Mouse (Mus musculus): ENCODE data around the gene Spg7. TPM values are rescaled to one million over a fixed set of nuclear protein-coding genes. Genes with fewer than 3 reads are reported as not detected.
A peak's percentile ranks its signal among the peaks of the same experiment; 100 is the strongest.

The Spg7 gene
- total and polyA plus RNA-seq, 3 experiments: 20.8 to 35.2 (median 26.1) TPM

- H3K27me3 ChIP-seq (replicated peaks): peaks cover 33% of the 10 kb centered on the region
- no peak overlapping the region for H3K27ac ChIP-seq (ENCODE audit: insufficient read depth, low read depth)
- in situ Hi-C loops (cut with MboI; ENCODE audit: low pct_ligation_motif_present, low pct_unique_long_range_greater_than_20kb, low sequenced_read_pairs): no loop called here
- H3K79me2 ChIP-seq (replicated peaks; ENCODE audit: control insufficient read depth, extremely low read depth, insufficient read depth, poor library complexity, severe bottlenecking): no peaks in the 10 kb centered on the region
- H3K4me2 ChIP-seq (ENCODE audit: insufficient read depth, low read depth, poor library complexity, severe bottlenecking): no peak overlapping the region
- H3K36me3 ChIP-seq (replicated peaks in 1 of 2; ENCODE audit: control insufficient read depth in 1 of 2, insufficient read depth in 1 of 2, low read length in 1 of 2): no peaks in the 10 kb centered on the region
- no peak overlapping the region for H3K4me3 ChIP-seq (replicated peaks in 1 of 3; ENCODE audit: low read depth in 2 of 3, low read length in 2 of 3, poor library complexity in 1 of 3)
- peaks cover 3% of the 10 kb centered on the region for H3K9me3 ChIP-seq (replicated peaks; ENCODE audit: low read length)
- no peak for DNase-seq (ENCODE audit: extremely low read depth)
- dilution Hi-C loops (cut with MboI; ENCODE audit: extremely low pct_ligation_motif_present, extremely low pct_unique_long_range_greater_than_20kb, low sequenced_read_pairs): no loop called here
- H3K4me1 ChIP-seq (ENCODE audit: control insufficient read depth in 1 of 2, insufficient read depth in 2 of 2): no peaks in the 10 kb centered on the region
- no peak for TF ChIP-seq ZC3H11A (IDR thresholded peaks at IDR 0.05; ENCODE audit: low read depth, low read length)
- TF ChIP-seq MAFK (IDR thresholded peaks at IDR 0.05; ENCODE audit: insufficient replicate concordance, low read length): no peak
- no peak for TF ChIP-seq MEF2A (IDR thresholded peaks at IDR 0.05; ENCODE audit: borderline replicate concordance, low read depth, low read length)
- TF ChIP-seq MAZ (IDR thresholded peaks at IDR 0.05; ENCODE audit: low read depth, low read length): no peak
- TF ChIP-seq ETS1 (conservative IDR thresholded peaks at IDR 0.05; ENCODE audit: low read depth, low read length): no peak
- TF ChIP-seq MAX (IDR thresholded peaks at IDR 0.05; ENCODE audit: low read length): no peak
- no peak for TF ChIP-seq CHD2 (IDR thresholded peaks at IDR 0.05; ENCODE audit: low read length)
- TF ChIP-seq IRF4 (IDR thresholded peaks at IDR 0.05; ENCODE audit: low read depth, low read length): no peak
- no peak overlapping the region for H3K9ac ChIP-seq (ENCODE audit: insufficient read depth, low read depth)
Observed at GRCm38 (mm10) chr8:123138741-123139140, 76.0 kb downstream of the Spg7 start.

DNA sequence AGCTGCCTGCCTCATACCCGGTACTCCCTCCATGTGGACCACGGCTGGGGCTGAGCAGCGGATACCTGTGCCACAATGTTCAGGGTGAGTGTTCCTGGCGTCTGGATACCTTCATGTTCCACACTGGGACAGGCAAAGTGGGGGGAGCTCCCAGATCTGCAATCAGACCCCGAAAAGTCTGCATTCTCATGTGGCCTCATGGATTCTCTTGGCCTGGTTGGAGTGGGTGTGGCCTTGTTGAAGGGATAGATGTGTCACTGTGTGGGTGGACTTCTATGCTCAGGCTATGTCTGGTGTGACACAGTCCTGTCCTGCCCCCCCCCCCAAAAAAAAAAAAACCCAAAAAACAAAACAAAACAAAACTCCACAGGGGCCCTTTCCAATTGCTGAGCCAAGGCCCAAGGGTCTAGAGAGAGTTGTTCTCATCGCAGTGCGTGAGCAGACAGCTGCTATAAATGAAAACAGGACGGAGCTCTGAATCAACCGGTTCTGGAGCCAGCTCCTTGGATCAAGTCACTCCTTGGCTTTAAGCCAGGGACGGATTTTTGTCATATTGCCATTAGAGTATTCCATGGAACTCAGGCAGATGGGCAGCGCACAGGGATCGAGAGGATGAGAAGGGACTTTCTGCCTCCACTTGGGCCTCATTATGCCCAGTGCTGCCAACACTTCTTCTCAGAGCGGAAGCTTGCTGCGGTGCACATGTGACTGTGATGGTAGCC lies 79.2 kb downstream of the Spg7 start:
- no peak overlapping the region for H3K9ac ChIP-seq (ENCODE audit: insufficient read depth, low read depth)
- in situ Hi-C loops (cut with MboI; ENCODE audit: low pct_ligation_motif_present, low pct_unique_long_range_greater_than_20kb, low sequenced_read_pairs) (no loop called here), dilution Hi-C loops (cut with MboI; ENCODE audit: extremely low pct_ligation_motif_present, extremely low pct_unique_long_range_greater_than_20kb, low sequenced_read_pairs) (no loop called here)
- no peak overlapping the region for H3K4me2 ChIP-seq (ENCODE audit: insufficient read depth, low read depth, poor library complexity, severe bottlenecking)
- peaks cover 17% of the 10 kb centered on the region for H3K27me3 ChIP-seq (replicated peaks)
- TF ChIP-seq ETS1 (conservative IDR thresholded peaks at IDR 0.05; ENCODE audit: low read depth, low read length) (no peak), EP300 (IDR thresholded peaks at IDR 0.05; ENCODE audit: low read length) (no peak), UBTF (IDR thresholded peaks at IDR 0.05; ENCODE audit: low read depth, low read length) (no peak)
- H3K36me3 ChIP-seq (replicated peaks in 1 of 2; ENCODE audit: control insufficient read depth in 1 of 2, insufficient read depth in 1 of 2, low read length in 1 of 2): no peaks in the 10 kb centered on the region
- no peak overlapping the region for H3K27ac ChIP-seq (ENCODE audit: insufficient read depth, low read depth)
- no peak for DNase-seq (ENCODE audit: extremely low read depth)
- H3K4me1 ChIP-seq (ENCODE audit: control insufficient read depth in 1 of 2, insufficient read depth in 2 of 2): no peaks in the 10 kb centered on the region
- H3K4me3 ChIP-seq (replicated peaks in 1 of 3; ENCODE audit: low read depth in 2 of 3, low read length in 2 of 3, poor library complexity in 1 of 3): no peak overlapping the region
- peaks cover 2% of the 10 kb centered on the region for H3K9me3 ChIP-seq (replicated peaks; ENCODE audit: low read length)
- no peaks in the 10 kb centered on the region for H3K79me2 ChIP-seq (replicated peaks; ENCODE audit: control insufficient read depth, extremely low read depth, insufficient read depth, poor library complexity, severe bottlenecking)

DNA sequence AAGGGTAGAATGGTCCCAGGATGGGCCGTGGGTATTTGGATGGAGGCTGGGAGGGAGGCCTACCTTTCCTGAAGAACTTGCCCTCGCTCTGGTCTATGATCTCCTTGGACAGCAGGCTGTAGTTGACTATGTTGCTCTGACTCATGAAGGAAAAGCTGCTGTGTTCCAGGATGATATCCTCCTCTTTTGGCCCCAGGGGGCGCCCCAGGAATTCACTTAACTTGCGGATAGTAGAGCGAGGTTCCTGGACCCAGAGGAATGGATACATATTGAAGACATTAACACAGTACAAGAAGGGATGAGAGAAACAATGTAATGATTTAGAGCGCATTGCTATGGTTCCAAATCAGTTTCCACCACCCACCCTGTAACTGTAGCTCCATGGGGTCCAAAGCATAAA lies 82.5 kb downstream of the Spg7 start:
- H3K27me3 ChIP-seq (replicated peaks): peaks cover 34% of the 10 kb centered on the region
- dilution Hi-C loops (cut with MboI; ENCODE audit: extremely low pct_ligation_motif_present, extremely low pct_unique_long_range_greater_than_20kb, low sequenced_read_pairs) (no loop called here), in situ Hi-C loops (cut with MboI; ENCODE audit: low pct_ligation_motif_present, low pct_unique_long_range_greater_than_20kb, low sequenced_read_pairs) (no loop called here)
- H3K27ac ChIP-seq (ENCODE audit: insufficient read depth, low read depth): no peak overlapping the region
- H3K4me2 ChIP-seq (ENCODE audit: insufficient read depth, low read depth, poor library complexity, severe bottlenecking): no peak overlapping the region
- H3K4me1 ChIP-seq (ENCODE audit: control insufficient read depth in 1 of 2, insufficient read depth in 2 of 2): no peaks in the 10 kb centered on the region
- no peaks in the 10 kb centered on the region for H3K36me3 ChIP-seq (replicated peaks in 1 of 2; ENCODE audit: control insufficient read depth in 1 of 2, insufficient read depth in 1 of 2, low read length in 1 of 2)
- H3K9ac ChIP-seq (ENCODE audit: insufficient read depth, low read depth): no peak overlapping the region
- no peaks in the 10 kb centered on the region for H3K79me2 ChIP-seq (replicated peaks; ENCODE audit: control insufficient read depth, extremely low read depth, insufficient read depth, poor library complexity, severe bottlenecking)
- DNase-seq (ENCODE audit: extremely low read depth): peak; percentile 19
- peaks cover 2% of the 10 kb centered on the region for H3K9me3 ChIP-seq (replicated peaks; ENCODE audit: low read length)
- H3K4me3 ChIP-seq (replicated peaks in 1 of 3; ENCODE audit: low read depth in 2 of 3, low read length in 2 of 3, poor library complexity in 1 of 3): no peak overlapping the region
- TF ChIP-seq UBTF (IDR thresholded peaks at IDR 0.05; ENCODE audit: low read depth, low read length) (no peak), CTCF (conservative IDR thresholded peaks at IDR 0.05 in 1 of 2, IDR thresholded peaks at IDR 0.05 in 1 of 2; ENCODE audit: low read depth in 2 of 2, low read length in 2 of 2) (peak in 1 of 2 experiments; percentile 78; a peak in 2 of 4 replicates), SMC3 (IDR thresholded peaks at IDR 0.05; ENCODE audit: low read depth, low read length) (peak; percentile 74), RAD21 (IDR thresholded peaks at IDR 0.05; ENCODE audit: low read depth, low read length) (peak; percentile 62)

Data from CH12.LX (cell line).